Mouse (Mus musculus) lung, embryonic 14.5 days (tissue): ENCODE measurements at regions not wholly inside any gene's neighbourhood (a gene's known extent, or its start where the extent isn't known, plus 50 kb on each side); places are given as distances from the start of the nearest gene placed in this dataset.

Experiments
- ATAC-seq: fragments of 200-750 bp; cut with Nextera tagmentation; 2 replicates; pipeline ENCODE4 v1.8.0; 2017; ENCODE audit warnings: mild to moderate bottlenecking, moderate TSS enrichment, moderate library complexity; ENCODE audit not compliant: insufficient read depth
- DNase-seq: peaks from one replicate; pipeline ENCODE4 v3.0.0-alpha.2; 2015
- H3K27ac ChIP-seq: fragments of 300-500 bp; sonication (generic); 2 replicates; pipeline ENCODE4 v1.5.1; 2014; ENCODE audit warnings: low read depth, mild to moderate bottlenecking, moderate library complexity
- H3K27me3 ChIP-seq: fragments of 300-500 bp; sonication (generic); 2 replicates; pipeline ENCODE4 v1.6.1; 2014; ENCODE audit warnings: low read length, control low read depth; ENCODE audit not compliant: insufficient read depth
- H3K36me3 ChIP-seq: fragments of 300-500 bp; sonication (generic); 2 replicates; pipeline ENCODE4 v1.6.1; 2014; ENCODE audit warnings: control low read depth; ENCODE audit not compliant: insufficient read depth
- H3K4me1 ChIP-seq: fragments of 300-500 bp; sonication (generic); 2 replicates; pipeline ENCODE4 v1.6.1; 2014; ENCODE audit warnings: antibody characterized with exemption, control low read depth; ENCODE audit not compliant: insufficient read depth
- H3K4me2 ChIP-seq: fragments of 300-500 bp; sonication (generic); 2 replicates; pipeline ENCODE4 v1.6.1; 2014; ENCODE audit warnings: mild to moderate bottlenecking
- H3K4me3 ChIP-seq: fragments of 300-500 bp; sonication (generic); 2 replicates; pipeline ENCODE4 v1.5.1; 2014; ENCODE audit warnings: low read depth, low read length
- H3K9ac ChIP-seq: fragments of 300-500 bp; sonication (generic); 2 replicates; pipeline ENCODE4 v1.6.1; 2014
- H3K9me3 ChIP-seq: fragments of 300-500 bp; sonication (generic); 2 replicates; pipeline ENCODE4 v1.6.1; 2016; ENCODE audit warnings: low read depth, low read length, control low read depth
- CTCF ChIP-seq: IDR thresholded peaks from 2 replicates; pipeline ENCODE4 v1.5.1; 2016; ENCODE audit warnings: antibody characterized with exemption, low read depth
- WGBS: fragments of 180-500 bp; shearing (Covaris S2); extraction: QIAGEN DNeasy Blood & Tissue Kit; methylation state at CpG from one replicate; pipeline ENCODE4 v1.1.7; 2014; 5-methylcytosine and 5-hydroxymethylcytosine counted together

DNA sequence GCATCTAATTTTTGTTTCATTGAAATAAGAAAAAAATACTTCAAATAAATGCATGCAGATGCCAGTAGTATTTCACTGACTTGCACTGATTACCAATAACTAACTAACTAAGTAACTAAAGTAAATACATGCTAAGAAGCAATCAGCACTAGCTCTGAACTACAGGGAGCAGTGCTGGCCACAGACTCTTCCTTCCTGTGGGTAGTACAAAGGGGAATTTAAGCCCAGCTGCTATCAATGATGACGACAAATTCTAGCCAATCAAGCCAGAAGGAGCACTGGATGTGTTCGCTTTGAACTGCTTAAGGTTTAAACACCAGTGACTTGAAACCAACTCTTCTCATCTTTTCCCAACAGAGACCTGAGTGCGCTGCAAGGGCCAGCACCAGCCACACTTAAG, 287.5 kb upstream of the Adgrl2 start:
- TF ChIP-seq CTCF, result no peak
- WGBS, result 59% methylated on average over 3 of the region's 3 CpGs
- Histone ChIP-seq H3K9me3 (no peaks in the 10 kb centered on the region), H3K4me2 (no peak overlapping the region), H3K4me1 (no peaks in the 10 kb centered on the region), H3K9ac (no peak overlapping the region), H3K27me3 (no peaks in the 10 kb centered on the region), H3K36me3 (no peaks in the 10 kb centered on the region), H3K27ac (no peak overlapping the region), H3K4me3 (no peak overlapping the region)
- ATAC-seq (no peak), DNase-seq (no peak)

DNA sequence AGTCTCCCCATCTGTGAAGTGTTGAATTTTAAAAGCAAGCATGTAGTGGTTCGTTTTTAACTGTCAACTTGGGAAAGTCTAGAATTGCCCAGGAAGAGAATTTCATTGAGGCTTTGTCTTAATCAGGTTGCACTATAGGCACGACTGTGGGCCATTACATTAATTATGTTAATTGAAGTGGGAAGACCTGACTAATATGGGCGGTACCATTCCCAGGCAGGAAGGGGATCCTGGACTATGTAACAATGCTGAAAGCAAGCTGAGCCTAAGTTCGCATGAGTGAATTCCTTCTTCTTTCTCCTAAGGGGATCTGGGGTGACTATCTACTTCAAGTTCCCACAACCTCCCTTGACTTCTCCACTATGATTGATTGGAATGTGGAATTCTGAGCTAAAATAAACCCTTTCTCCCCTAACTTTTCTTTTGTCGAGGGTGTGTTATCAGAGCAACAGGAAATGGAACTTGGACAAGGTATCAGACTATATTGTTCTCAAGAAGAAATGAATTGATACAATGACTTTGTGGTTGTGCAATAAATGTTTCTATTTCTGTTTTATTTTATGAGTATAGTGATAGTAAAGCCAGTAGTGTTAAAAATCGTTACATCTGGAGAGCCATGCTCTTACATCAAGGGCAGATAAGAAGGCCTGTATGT, 285.2 kb upstream of the Adgrl2 start:
- ATAC-seq, result no peak
- H3K27ac ChIP-seq, result no peak overlapping the region
- H3K4me2 ChIP-seq, result no peak overlapping the region
- TF ChIP-seq CTCF, result no peak
- H3K27me3 ChIP-seq, result no peaks in the 10 kb centered on the region
- H3K36me3 ChIP-seq, result no peaks in the 10 kb centered on the region
- no peak for DNase-seq
- 56% methylated on average over 6 of the region's 6 CpGs for WGBS
- H3K4me1 ChIP-seq, result no peaks in the 10 kb centered on the region
- H3K4me3 ChIP-seq, result no peak overlapping the region
- no peak overlapping the region for H3K9ac ChIP-seq
- H3K9me3 ChIP-seq, result no peaks in the 10 kb centered on the region

DNA sequence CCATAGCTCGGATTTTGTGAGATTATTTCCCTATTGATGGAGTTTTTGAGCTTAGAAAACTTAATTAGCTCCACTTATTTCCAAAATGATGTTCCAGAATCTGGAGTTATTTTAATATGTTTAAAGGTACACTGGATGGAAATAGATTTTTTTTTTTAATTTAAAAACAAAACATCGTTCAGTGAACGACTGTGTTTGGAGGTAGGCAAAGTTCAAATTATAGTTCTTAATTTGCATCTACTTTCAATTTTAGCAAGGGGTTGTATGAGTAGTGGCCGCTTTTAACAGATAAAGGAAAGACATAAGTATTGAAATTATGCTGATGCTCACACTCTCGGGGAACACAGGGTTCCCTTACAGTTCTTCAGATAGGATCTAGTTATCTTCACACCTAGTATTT, 284.6 kb upstream of the Adgrl2 start:
- DNase-seq, result no peak
- no peak overlapping the region for H3K9ac ChIP-seq
- H3K4me1 ChIP-seq, result no peaks in the 10 kb centered on the region
- H3K4me3 ChIP-seq, result no peak overlapping the region
- H3K9me3 ChIP-seq, result no peaks in the 10 kb centered on the region
- no peak for TF ChIP-seq CTCF
- 89% methylated on average over 5 of the region's 5 CpGs for WGBS
- H3K27ac ChIP-seq, result no peak overlapping the region
- H3K4me2 ChIP-seq, result no peak overlapping the region
- no peak for ATAC-seq
- no peaks in the 10 kb centered on the region for H3K36me3 ChIP-seq
- no peaks in the 10 kb centered on the region for H3K27me3 ChIP-seq

DNA sequence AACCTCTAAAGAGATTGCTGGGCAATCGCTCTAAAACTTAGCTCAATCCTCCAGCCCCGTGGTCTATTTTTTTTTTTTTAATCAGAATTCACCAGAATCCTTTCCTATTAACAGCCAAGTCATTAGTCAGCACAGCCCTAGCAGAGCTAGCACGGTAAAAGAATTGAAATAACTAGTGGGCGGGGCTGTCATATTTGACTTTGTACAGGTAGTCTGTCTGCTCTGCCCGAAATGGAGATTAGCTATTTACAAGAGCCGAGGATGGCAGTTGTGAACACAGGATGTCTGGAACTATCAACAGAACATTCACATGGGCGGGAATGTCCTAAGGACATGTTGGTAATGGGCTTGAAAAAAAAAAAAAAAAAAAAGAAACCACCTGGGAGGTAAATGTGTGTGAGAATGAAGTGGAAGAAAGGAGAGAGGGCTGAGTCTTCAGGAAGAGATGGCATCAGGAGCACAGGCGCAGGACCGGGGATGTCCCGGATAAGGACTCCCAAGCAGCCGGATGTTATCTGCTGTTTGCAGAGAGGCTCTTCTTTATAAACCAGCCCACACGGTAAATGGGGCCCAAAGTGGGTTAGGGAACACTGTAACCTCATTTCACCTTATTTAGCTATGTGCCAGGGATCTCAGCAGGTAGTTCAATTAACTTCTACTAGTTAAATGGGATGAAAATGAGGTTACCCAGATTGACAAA, 283.8 kb upstream of the Adgrl2 start:
- Histone ChIP-seq H3K27ac (no peak overlapping the region), H3K36me3 (no peaks in the 10 kb centered on the region), H3K4me3 (no peak overlapping the region), H3K9me3 (no peaks in the 10 kb centered on the region), H3K4me2 (no peak overlapping the region), H3K27me3 (no peaks in the 10 kb centered on the region), H3K9ac (no peak overlapping the region), H3K4me1 (no peaks in the 10 kb centered on the region)
- no peak for TF ChIP-seq CTCF
- WGBS, result 44% methylated on average over 12 of the region's 12 CpGs
- ATAC-seq, result no peak
- DNase-seq, result no peak

DNA sequence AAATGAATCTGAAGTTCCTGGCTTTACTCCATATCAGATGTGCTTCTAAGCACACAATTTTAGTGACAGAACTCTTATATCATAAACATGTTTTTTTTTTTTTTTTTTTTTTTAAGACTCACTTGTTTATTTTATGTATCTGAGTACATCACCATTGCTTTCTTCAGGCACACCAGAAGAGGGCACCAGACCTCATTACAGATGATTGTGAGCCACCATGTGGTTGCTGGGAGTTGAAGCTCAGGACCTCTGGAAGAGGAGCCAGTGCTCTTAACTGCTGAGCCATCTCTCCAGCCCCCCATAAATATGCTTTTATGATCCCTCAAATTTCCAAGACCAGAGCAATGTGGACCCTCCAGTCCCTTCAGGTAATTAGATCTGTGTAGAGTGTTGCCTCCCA, 280.1 kb upstream of the Adgrl2 start:
- no peaks in the 10 kb centered on the region for H3K9me3 ChIP-seq
- H3K36me3 ChIP-seq, result no peaks in the 10 kb centered on the region
- no peaks in the 10 kb centered on the region for H3K27me3 ChIP-seq
- H3K9ac ChIP-seq, result no peak overlapping the region
- peak; percentile 45 for TF ChIP-seq CTCF
- no peak for ATAC-seq
- no peak overlapping the region for H3K4me3 ChIP-seq
- H3K27ac ChIP-seq, result no peak overlapping the region
- H3K4me1 ChIP-seq, result no peaks in the 10 kb centered on the region
- H3K4me2 ChIP-seq, result no peak overlapping the region
- no peak for DNase-seq

DNA sequence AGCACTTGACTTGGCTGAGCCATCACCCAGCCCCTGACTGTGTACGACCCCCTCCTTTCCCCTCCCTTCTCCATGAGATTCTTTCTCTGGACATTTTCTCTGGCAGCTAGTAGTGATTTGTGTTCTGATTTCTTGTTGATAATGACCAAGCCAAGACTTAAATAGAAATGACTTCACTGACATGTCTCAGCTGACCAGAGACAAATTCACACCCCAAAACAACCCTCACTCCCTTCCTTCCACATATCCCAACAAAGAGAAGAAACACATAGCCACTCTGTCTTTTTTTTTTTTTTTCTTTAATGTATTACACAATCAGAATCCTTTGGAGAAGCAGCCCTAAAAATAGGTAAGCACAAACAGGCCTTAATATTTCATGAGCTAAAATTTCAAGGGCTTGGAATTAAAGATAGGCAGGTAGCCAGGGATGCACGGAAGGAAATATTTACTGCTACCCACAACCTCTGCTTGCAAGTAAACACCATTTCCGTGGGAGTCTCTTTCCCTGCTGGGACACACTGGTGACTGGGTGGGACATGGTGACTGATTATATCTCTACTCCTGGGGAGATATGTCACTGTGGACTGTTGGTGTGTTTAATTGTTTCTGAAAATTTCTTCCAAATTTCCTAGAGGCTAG, 272.1 kb upstream of the Adgrl2 start:
- no peaks in the 10 kb centered on the region for H3K36me3 ChIP-seq
- no peak for ATAC-seq
- WGBS, result 43% methylated on average over 3 of the region's 3 CpGs

DNA sequence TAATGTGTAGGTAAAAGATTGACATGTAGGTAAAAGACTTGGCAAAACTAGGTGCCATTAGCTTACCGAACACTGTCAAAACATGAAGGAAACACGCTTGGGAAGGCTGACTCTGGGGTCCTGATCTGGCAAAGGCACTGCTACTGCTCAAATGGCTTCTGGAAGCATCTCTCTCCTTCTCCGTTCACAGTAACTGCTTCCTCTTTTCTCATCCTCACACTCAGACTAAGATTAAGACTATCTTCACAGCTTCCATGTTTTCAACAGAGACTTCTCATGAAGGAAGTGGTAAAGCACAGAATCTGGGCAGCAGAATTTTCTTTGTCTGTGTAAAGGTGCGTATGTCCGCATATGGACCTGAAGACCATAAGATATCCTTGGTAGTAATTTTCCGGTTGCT, 271.4 kb upstream of the Adgrl2 start:
- Histone ChIP-seq H3K9me3 (no peaks in the 10 kb centered on the region), H3K27ac (no peak overlapping the region), H3K9ac (no peak overlapping the region), H3K4me3 (no peak overlapping the region), H3K36me3 (no peaks in the 10 kb centered on the region), H3K27me3 (no peaks in the 10 kb centered on the region), H3K4me2 (no peak overlapping the region), H3K4me1 (peaks cover 7% of the 10 kb centered on the region; the same call in 1 of the 2 replicates)
- no peak for TF ChIP-seq CTCF
- 88% methylated on average over 6 of the region's 6 CpGs for WGBS
- DNase-seq (no peak), ATAC-seq (no peak)

More for the DNA sequence above, 272.1 kb upstream of the Adgrl2 start:
- peak; percentile 42 for DNase-seq
- Histone ChIP-seq H3K4me1 (0 out of 2 replicates have a peak, but pooled peaks cover 7% of the 10 kb centered on the region), H3K4me2 (no peak overlapping the region), H3K27me3 (no peaks in the 10 kb centered on the region), H3K9me3 (no peaks in the 10 kb centered on the region), H3K4me3 (no peak overlapping the region), H3K27ac (no peak overlapping the region), H3K9ac (no peak overlapping the region)
- no peak for TF ChIP-seq CTCF
